Mouse (Mus musculus) 3T3-L1 (cell line): ENCODE measurements at regions not wholly inside any gene's neighbourhood (a gene's known extent, or its start where the extent isn't known, plus 50 kb on each side); places are given as distances from the start of the nearest gene placed in this dataset.

Experiments used
- DNase-seq: peaks from one replicate; pipeline ENCODE4 v3.0.0-alpha.2; 2015; ENCODE audit warnings: low read depth, low spot score

- peak; percentile 13 for DNase-seq
These were observed 216.3 kb upstream of the Pdzrn3 start for GRCm38 (mm10) chr6:101593782-101594641.

GRCm38 (mm10) chr6:101585871-101586270 lies 208.2 kb upstream of the Pdzrn3 start:
- DNase-seq: no peak

DNA sequence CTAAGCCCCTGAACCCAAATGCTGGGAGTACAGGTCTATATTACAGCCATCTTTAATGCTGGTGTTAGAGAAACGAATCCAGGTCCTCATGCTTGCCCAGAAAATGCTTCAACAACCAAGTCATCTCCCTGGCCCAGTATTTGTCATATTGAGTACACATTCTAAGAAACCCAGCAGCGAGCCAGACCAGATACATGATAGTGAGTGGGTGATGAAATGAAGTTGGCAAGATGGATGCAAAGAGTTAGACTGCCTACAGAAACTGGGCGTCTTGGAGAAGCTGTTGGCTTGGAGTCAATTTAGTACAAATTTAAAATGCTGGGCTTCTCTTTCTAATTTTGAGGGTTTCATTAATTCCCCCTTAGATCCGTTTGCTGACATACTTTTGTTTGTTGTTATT lies 203.1 kb upstream of the Pdzrn3 start:
- no peak for DNase-seq

DNA sequence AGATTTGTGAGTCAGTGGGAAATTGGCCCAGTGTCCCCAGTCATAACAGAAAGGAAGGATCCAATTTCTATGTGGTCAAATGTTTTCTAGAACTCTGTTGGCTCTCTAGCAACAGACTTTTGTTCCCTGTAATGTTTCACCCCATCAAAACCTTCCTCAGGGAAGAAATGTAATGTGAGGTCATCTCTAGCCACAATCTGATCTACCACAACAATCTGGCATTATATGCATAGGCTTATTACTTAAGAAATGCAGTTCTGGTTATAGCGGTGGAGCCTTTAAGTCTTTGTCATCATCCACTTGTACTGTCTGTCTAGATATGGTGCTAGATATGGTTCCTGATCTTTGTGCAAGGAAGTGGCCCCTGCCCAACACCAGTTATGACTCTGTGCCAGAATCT lies 178.4 kb upstream of the Pdzrn3 start:
- DNase-seq: peak; percentile 16

DNA sequence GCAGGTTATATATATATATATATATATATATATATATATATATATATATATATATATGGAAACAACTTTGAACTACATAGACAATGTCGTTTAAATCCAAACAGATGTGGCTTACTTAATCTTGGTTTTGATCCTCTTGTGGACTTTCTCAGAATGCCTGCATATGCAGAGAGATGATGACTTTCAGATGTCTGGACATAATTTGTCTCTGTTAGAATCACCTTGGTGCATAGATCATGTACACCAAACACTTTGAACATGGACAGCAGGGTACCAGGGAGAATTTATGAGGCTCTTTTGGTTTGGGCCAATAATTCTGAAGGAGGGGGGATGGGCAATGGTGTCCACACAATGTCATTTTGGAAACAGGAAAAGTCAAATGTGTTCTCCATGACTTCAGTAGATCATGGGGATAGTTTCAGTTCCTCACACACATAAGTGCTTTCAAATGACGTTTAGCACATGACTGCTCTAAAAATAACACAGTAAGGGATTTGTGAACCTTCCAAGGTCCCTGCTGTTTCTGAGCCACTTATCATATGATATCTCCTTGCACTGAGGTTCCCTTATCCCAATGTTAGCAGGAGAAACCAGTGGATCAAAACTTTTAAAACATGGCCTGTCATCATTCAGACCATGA lies 177.4 kb upstream of the Pdzrn3 start:
- no peak for DNase-seq

GRCm38 (mm10) chr6:101550501-101551268 lies 173.0 kb upstream of the Pdzrn3 start:
- DNase-seq: no peak

DNA sequence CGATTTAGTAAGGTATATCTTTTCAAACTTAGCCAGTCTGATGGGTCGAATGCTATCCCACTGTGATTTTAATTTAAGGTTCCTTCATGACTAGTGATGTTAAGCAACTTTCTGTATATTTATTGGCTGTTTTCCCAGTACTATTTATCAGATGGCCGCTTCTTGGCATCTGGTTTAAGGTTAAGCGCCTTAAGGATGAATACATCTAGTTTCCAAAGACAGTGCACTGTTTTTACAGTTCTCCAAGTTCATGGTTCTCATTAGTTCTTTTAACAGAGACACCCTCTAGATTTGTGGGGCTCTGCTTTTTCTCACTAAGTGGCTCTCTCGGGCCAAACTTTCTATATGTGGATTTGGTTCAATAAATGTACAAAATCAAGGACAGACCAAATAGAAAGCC lies 159.9 kb upstream of the Pdzrn3 start:
- DNase-seq: peak; percentile 52

- DNase-seq: peak; percentile 84
These were observed 156.7 kb upstream of the Pdzrn3 start for GRCm38 (mm10) chr6:101534214-101535052.

DNA sequence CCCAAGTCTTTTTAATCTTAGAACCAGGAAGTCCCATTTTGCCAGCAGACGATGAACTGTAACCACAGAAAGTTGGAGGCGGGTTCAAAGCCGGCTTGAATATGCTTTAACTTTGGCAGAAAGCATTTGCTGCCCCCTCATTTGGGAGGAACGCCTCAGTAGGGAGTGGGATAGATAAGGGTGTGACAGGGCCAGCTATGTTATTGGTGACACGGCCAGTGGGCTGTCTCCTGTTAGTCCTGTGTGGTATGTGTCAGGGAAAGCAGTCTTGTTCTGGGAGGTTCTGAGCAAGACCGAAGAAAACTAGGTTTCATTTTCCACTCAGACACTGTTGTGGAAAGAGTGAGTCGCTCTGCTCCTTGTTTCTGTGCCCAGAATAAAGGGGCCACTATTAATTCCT lies 154.7 kb upstream of the Pdzrn3 start:
- DNase-seq: peak; percentile 84

DNA sequence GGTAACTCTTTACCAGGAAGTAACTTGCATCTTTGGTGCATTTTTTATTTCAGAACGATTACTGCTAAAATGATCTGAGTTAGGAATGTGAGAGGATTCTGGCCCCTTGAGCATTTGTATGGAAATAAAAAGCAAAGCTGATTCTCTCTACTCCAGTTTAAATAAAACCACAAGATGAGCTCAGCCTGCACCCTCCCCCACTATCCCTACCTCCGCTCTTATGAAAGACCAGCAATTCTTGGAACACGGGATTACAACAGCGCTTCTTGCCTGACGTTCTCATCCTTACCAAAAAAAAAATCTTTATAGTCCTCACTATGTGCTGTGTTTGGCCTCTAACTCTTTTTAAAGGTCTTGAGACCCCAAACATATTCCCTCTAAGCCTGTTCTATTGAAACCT lies 154.2 kb upstream of the Pdzrn3 start:
- DNase-seq: peak; percentile 93

GRCm38 (mm10) chr6:101525129-101525528 lies 147.4 kb upstream of the Pdzrn3 start:
- DNase-seq: no peak

DNA sequence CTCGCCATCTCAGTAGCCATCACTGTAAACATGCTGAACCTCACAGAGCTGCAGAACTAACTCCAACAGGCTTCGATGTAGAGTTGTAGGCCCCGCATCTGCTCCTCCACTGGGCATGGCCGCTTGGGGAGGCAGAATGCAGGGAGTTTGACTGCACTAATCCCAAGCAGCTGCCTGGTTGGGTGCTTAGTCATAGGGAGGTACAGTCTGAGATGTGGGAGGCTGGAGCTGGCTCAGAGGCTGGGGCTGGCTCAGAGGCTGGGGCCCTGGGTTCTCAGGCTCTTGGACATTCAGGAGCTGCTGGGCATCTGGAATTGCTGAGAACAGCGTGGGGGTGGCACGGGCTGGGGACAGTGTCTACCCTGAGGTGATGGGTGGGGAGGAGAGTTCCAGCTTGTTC lies 143.6 kb upstream of the Pdzrn3 start:
- peak; percentile 84 for DNase-seq

DNA sequence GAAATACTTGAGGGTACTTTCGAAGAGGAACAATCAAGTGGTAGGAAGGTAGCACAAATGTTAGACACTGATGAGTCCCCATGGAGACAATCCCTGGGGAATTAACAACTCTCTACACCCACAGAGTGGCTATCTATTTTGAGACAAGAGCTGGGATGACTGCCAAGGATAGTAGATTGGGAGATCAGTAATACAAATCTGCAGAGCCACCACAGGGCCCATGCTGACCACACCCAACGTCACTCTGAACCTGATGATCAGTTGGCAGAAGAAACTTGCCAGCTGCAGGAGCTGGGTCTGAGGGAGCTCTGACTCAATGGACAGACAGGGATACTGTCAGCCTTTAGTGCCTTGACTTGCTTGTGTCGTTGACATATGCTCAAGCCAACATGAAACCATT lies 143.1 kb upstream of the Pdzrn3 start:
- peak; percentile 74 for DNase-seq

GRCm38 (mm10) chr6:101518904-101519701 lies 141.4 kb upstream of the Pdzrn3 start:
- peak; percentile 81 for DNase-seq

DNA sequence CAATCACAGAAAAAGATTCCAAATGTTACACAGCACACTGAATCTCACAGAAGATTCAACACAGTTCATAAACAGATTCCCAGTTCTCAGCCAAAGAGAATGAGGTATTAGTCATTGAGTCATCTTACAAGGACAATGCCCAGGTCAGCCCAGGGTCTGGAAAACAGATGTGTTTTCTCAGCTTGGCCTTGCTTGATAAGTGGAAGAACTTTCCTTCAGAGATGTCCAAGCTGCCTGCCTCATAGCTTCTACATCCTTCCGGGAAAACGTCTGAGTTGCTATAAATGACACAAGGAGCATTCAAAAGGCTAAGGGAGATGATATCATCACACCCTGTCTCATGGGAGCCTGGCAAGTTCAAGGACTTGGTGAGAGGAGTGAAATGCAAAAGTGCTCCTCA lies 139.9 kb upstream of the Pdzrn3 start:
- DNase-seq: peak; percentile 82

GRCm38 (mm10) chr6:101513696-101514095 lies 136.0 kb upstream of the Pdzrn3 start:
- no peak for DNase-seq

DNA sequence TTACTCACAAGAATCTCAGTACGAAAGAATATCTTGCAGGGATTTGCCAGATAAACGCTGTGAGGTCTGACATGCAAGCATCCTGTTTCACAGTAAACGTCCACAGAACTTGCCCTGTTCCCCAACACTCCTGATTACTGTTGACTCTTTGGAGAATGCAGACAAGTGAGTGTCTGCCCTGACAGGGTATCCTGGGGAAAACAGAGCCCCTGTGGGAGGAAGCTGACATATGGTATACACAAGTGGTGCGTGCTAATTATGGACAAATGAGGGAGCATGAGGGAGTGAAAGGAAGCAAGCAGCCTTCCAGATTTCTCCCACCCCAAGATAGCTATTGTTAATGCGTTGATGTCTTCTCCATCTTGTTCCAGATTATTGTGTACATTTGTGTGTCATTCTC lies 124.5 kb upstream of the Pdzrn3 start:
- DNase-seq: no peak

- no peak for DNase-seq
These were observed 124.0 kb upstream of the Pdzrn3 start for GRCm38 (mm10) chr6:101501716-101502115.

GRCm38 (mm10) chr6:101500202-101500601 lies 122.5 kb upstream of the Pdzrn3 start:
- no peak for DNase-seq

- peak; percentile 33 for DNase-seq
These were observed 110.8 kb upstream of the Pdzrn3 start for GRCm38 (mm10) chr6:101488466-101488865.
